8 mouse cellular contexts compared by ENCODE assay signal in the genomic region with DNA sequence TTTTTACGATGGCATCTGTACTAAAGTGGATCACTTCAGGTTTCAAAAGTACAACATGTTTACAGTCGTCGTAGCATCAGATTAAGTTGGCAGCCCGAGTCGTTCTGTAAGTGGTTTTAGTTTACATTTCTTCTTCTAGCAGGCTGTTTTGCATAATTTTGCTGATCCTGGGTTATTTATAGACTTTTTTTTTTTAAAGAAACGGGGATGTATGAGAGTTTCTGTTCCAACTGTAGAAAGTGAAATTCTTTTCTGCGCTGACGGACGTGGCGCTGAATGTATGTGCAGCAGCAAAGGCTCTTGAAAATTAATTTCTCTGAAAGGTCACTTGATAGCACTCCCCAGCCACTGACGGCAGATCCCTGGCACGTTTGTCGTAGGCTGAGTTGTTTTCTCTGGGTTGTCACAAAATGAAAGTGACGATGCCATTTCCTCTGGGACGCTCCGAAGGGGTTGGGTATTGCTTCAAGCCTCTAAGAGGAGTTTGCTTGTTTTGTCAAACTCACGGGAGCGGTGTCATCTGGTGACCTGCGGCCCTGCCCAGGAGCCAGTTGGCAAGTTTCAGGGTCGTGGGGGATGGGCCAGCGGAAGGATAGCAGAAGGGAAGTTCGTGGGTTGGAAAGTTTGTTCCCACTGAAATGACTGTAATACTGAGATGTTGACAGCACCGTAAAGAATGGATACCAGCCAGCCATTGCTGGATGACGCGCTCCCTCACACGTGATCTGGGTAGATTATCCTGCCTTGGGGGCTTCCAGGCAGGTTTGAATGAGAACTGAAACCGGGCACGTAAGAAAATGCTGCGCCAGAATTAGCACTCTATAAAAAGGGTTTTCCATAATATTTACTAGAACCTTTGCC.
A peak's percentile ranks its signal among the peaks of the same experiment; 100 is the strongest.
DNase-seq lines count a peak whose midpoint lies in the region; ATAC-seq and TF ChIP-seq lines count a peak whose summit lies in the region.

No protein-coding gene starts in this region.

- peak; percentile 69 for DNase-seq in 3T3-L1 (ENCODE audit: low read depth, low spot score)
- DNase-seq in adrenal gland, adult 18-20 months (ENCODE audit: low spot score in 2 of 2): peak; percentile 62 to 70
- peak; percentile 29 for DNase-seq in embryo, embryonic 9.5 days (ENCODE audit: extremely low spot score)
- peak; percentile 81 to 83 for DNase-seq in heart, adult 2 months
- DNase-seq in kidney, adult 18-20 months: peak; percentile 83
- peak; percentile 93 for DNase-seq in liver, adult 2 months (ENCODE audit: extremely low read depth, low read depth, low spot score)
- DNase-seq in midbrain, postnatal 0 days (ENCODE audit: low spot score): peak; percentile 40
- peak; percentile 81 for DNase-seq in splenic B cell, adult 2 months (ENCODE audit: low read depth, low spot score)

- peak overlapping the region; percentile 59 for H3K4me3 ChIP-seq in heart, adult 2 months
- H3K4me3 ChIP-seq in liver, adult 2 months (ENCODE audit: insufficient read depth, low read depth, low read length): peak overlapping the region; percentile 56
- peak overlapping the region; percentile 37 for H3K4me3 ChIP-seq in midbrain, postnatal 0 days (ENCODE audit: low read depth, low read length)

- TF ChIP-seq EP300 in heart, adult 2 months (IDR thresholded peaks at IDR 0.05; ENCODE audit: insufficient read depth, low read depth, low read length): 0 out of 2 replicates have a peak, but pooled peaks have one; percentile 14

- no peak for TF ChIP-seq CTCF in heart, adult 2 months (IDR thresholded peaks at IDR 0.05)
- no peak for TF ChIP-seq CTCF in liver, adult 2 months (IDR thresholded peaks at IDR 0.05; ENCODE audit: low read depth, low read length)
- no peak for TF ChIP-seq CTCF in midbrain, postnatal 0 days (IDR thresholded peaks at IDR 0.05)

- no peaks in the 10 kb centered on the region; the same call in 1 of the 2 replicates for H3K79me2 ChIP-seq in heart, adult 2 months (replicated peaks; ENCODE audit: control insufficient read depth, insufficient read depth, low read length)
- peaks cover 20% of the 10 kb centered on the region; the same call in 1 of the 2 replicates for H3K79me2 ChIP-seq in liver, adult 2 months (ENCODE audit: control insufficient read depth, insufficient read depth, low read length)

- no peaks in the 10 kb centered on the region for H3K27me3 ChIP-seq in heart, adult 2 months (ENCODE audit: control insufficient read depth, insufficient read depth, low read length)
- no peaks in the 10 kb centered on the region for H3K27me3 ChIP-seq in liver, adult 2 months (ENCODE audit: control insufficient read depth, insufficient read depth, low read length)
- H3K27me3 ChIP-seq in midbrain, postnatal 0 days (ENCODE audit: insufficient read depth, low read length): no peaks in the 10 kb centered on the region
- H3K27me3 ChIP-seq in splenic B cell, adult 2 months (ENCODE audit: control insufficient read depth, insufficient read depth, low read length, poor library complexity, severe bottlenecking): no peaks in the 10 kb centered on the region

- no peaks in the 10 kb centered on the region for H3K9me3 ChIP-seq in midbrain, postnatal 0 days (ENCODE audit: low read length)

- H3K4me2 ChIP-seq in midbrain, postnatal 0 days (ENCODE audit: low read depth, low read length, poor library complexity, severe bottlenecking): peak overlapping the region; percentile 87

- H3K9ac ChIP-seq in heart, adult 2 months (ENCODE audit: low read depth, low read length): peak overlapping the region; percentile 73
- H3K9ac ChIP-seq in liver, adult 2 months (ENCODE audit: low read depth, low read length): peak overlapping the region; percentile 42
- peak overlapping the region; percentile 39; the same call in 1 of the 2 replicates for H3K9ac ChIP-seq in midbrain, postnatal 0 days (replicated peaks; ENCODE audit: low read length, poor library complexity, severe bottlenecking)

- peak overlapping the region; percentile 78 for H3K27ac ChIP-seq in heart, adult 2 months
- peak overlapping the region; percentile 81 for H3K27ac ChIP-seq in liver, adult 2 months (replicated peaks; ENCODE audit: insufficient read depth, low read depth, low read length)
- H3K27ac ChIP-seq in midbrain, postnatal 0 days (ENCODE audit: low read depth, low read length): no peak overlapping the region

- ATAC-seq in midbrain, postnatal 0 days (ENCODE audit: low FRiP score): peak; percentile 73

- H3K36me3 ChIP-seq in heart, adult 2 months (ENCODE audit: control insufficient read depth, insufficient read depth, low read length): no peaks in the 10 kb centered on the region
- no peaks in the 10 kb centered on the region for H3K36me3 ChIP-seq in liver, adult 2 months (ENCODE audit: control insufficient read depth, insufficient read depth, low read length)
- H3K36me3 ChIP-seq in midbrain, postnatal 0 days (ENCODE audit: insufficient read depth, low read length): no peaks in the 10 kb centered on the region
- H3K36me3 ChIP-seq in splenic B cell, adult 2 months (ENCODE audit: control insufficient read depth, insufficient read depth, low read length, poor library complexity, severe bottlenecking): no peaks in the 10 kb centered on the region

- WGBS in heart, adult 2 months: under 1% methylated on average over 29 of the region's 29 CpGs
- under 1% methylated on average over 29 of the region's 29 CpGs for WGBS in liver, adult 2 months
- WGBS in midbrain, postnatal 0 days: 1% methylated on average over 29 of the region's 29 CpGs

- peaks cover 3% of the 10 kb centered on the region for H3K4me1 ChIP-seq in heart, adult 2 months (ENCODE audit: control insufficient read depth, insufficient read depth, low read length)
- peaks cover 21% of the 10 kb centered on the region for H3K4me1 ChIP-seq in liver, adult 2 months (ENCODE audit: control insufficient read depth, insufficient read depth, low read length)
- peaks cover 12% of the 10 kb centered on the region; the same call in 1 of the 2 replicates for H3K4me1 ChIP-seq in midbrain, postnatal 0 days (ENCODE audit: insufficient read depth, low read length)

- peak; percentile 40; the same call in 1 of the 2 replicates for TF ChIP-seq POLR2A in heart, adult 2 months (IDR thresholded peaks at IDR 0.05; ENCODE audit: insufficient read depth, low read depth, low read length)
- TF ChIP-seq POLR2A in liver, adult 2 months (IDR thresholded peaks at IDR 0.05; ENCODE audit: extremely low read depth, insufficient read depth, low read length): no peak

- intact Hi-C loops in heart, adult 2 months (cut with DNase I): no loop called here

Comparison
In these comparisons a context has a peak if more than half of its experiments do, and no peak if none do; other contexts are left out.
1. DNase-seq: peak in every context shown above with its lines; median percentile 93 in liver, adult 2 months; 83 in kidney, adult 18-20 months; 82 in heart, adult 2 months; 81 in splenic B cell, adult 2 months; 69 in 3T3-L1; 66 in adrenal gland, adult 18-20 months; 40 in midbrain, postnatal 0 days; 29 in embryo, embryonic 9.5 days.